Mouse (Mus musculus): ENCODE results near the gene Gm10128.
"Not testable (repeated sequence)": the region's sequence is repeated elsewhere in the genome, so short reads cannot be mapped to it uniquely, and the experiment has no call there.

The Gm10128 gene

DNA sequence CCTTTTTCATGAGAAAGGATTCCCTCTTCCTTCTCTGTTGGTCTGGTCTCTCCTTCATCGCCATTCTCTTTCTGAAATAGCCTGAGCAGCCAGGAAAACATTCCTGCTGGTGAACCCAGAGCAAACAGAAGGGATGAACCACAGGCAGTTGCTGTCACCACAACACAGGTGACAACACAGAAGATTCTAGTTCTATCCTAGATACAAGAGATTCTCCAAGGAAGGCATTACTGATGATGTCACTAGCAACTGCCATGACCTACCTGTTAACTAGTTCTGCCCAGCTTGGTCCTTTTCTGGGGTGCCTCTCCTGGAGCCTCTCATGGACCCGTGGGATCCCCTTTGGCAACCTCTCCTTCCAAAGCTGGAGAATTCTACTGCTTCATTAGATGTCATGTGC is at the start of gene Gm10128:
Gm10128 (minus strand) TSS at position 101 of the 400 bp plus-strand sequence.
- not testable (repeated sequence) for DNase-seq (ENCODE audit: extremely low spot score, low read depth, low spot score)

GRCm38 (mm10) chr14:7681170-7681569 is 37.4 kb upstream of the Gm10128 start:
- not testable (repeated sequence) for DNase-seq (ENCODE audit: extremely low spot score, low read depth, low spot score)

GRCm38 (mm10) chr14:7662491-7662890 is 18.7 kb upstream of the Gm10128 start:
- not testable (repeated sequence) for DNase-seq (ENCODE audit: extremely low spot score, low read depth, low spot score)

GRCm38 (mm10) chr14:7658101-7659074 is 14.6 kb upstream of the Gm10128 start:
- not testable (repeated sequence) for DNase-seq (ENCODE audit: extremely low spot score, low read depth, low spot score)

DNA sequence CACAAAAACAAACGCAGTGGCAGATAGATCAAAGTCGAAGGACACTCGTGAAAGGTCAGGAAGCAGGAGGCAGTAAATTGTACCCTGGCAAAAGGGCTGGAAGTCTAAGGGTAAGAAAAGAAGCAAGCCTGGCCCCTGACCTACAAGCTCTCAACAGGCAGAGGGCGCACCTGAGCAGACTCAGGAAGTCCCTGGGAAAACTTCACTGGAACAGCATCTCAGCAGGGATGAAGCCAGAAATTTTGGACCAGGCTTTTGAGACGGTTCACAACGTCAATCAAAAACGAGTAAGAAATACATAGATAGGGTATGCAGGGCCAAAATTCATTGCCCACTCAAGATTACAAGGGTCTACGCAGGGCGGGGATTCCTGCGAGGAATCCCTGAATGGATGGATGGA is 13.7 kb upstream of the Gm10128 start:
- DNase-seq (ENCODE audit: extremely low spot score, low read depth, low spot score) = not testable (repeated sequence)

GRCm38 (mm10) chr14:7595492-7595891 is 48.3 kb downstream of the Gm10128 start, which contains the start of gene Gm10338:
Gene Gm10338 (minus strand): TSS chr14:7595592.
- DNase-seq (ENCODE audit: extremely low spot score, low read depth, low spot score) = not testable (repeated sequence)

Measured in hindlimb bud, embryonic 11.5 days (tissue).